Mouse (Mus musculus) urinary bladder, postnatal 0 days (tissue): ENCODE measurements around the gene Olfr190. TPM values are rescaled to one million over a fixed set of nuclear protein-coding genes. Genes with fewer than 3 reads are reported as not detected.

Experiments used
- polyA plus RNA-seq: library from polyadenylated mRNA; unstranded; fragments of >200 nt; fragmentation: Nextera tagmentation; extraction: Ambion mirVana; gene quantifications from 2 replicates; pipeline ENCODE4 v1.2.1, GENCODE M21; 2015

Gene Olfr190
- not detected in 2 replicates for polyA plus RNA-seq

GRCm38 (mm10) chr16:59077905-59078304 is at the start of gene Olfr190:
Gene Olfr190, minus strand, starts transcription at chr16:59078005.

GRCm38 (mm10) chr16:59120969-59121368 is 43.2 kb upstream of the Olfr190 start, which contains the start of gene Olfr194:
Gene Olfr194, minus strand, starts transcription at chr16:59121069.

GRCm38 (mm10) chr16:59111781-59112180 is 34.0 kb upstream of the Olfr190 start, which contains the start of gene Olfr193:
Gene Olfr193, minus strand, starts transcription at chr16:59111881.

GRCm38 (mm10) chr16:59089722-59090121 is 11.9 kb upstream of the Olfr190 start, which contains the start of gene Olfr191:
Gene Olfr191, minus strand, starts transcription at chr16:59089822.

GRCm38 (mm10) chr16:59039710-59040109 is 38.1 kb downstream of the Olfr190 start, which contains the start of gene Olfr187:
Gene Olfr187, minus strand, starts transcription at chr16:59039767.

GRCm38 (mm10) chr16:59030191-59030590 is 47.6 kb downstream of the Olfr190 start, which contains the start of gene Olfr186:
Gene Olfr186, minus strand, starts transcription at chr16:59030291.

Other genes starting within 250 kb of the Olfr190 start
- gene Olfr177, start 203.2 kb downstream of the Olfr190 start, polyA plus RNA-seq: not detected in 2 replicates
- not detected in 2 replicates for gene Olfr178, start 185.9 kb downstream of the Olfr190 start, polyA plus RNA-seq
- gene Olfr181, start 149.2 kb downstream of the Olfr190 start, polyA plus RNA-seq: not detected in 2 replicates
- gene Olfr180, start 148.6 kb downstream of the Olfr190 start, polyA plus RNA-seq: not detected in 2 replicates
- not detected in 2 replicates for gene Olfr183, start 82.6 kb downstream of the Olfr190 start, polyA plus RNA-seq
- gene Olfr186, start 47.7 kb downstream of the Olfr190 start, polyA plus RNA-seq: not detected in 2 replicates
- not detected in 2 replicates for gene Olfr187, start 38.2 kb downstream of the Olfr190 start, polyA plus RNA-seq
- not detected in 2 replicates for gene Olfr191, start 11.8 kb upstream of the Olfr190 start, polyA plus RNA-seq
- not detected in 2 replicates for gene Olfr193, start 33.9 kb upstream of the Olfr190 start, polyA plus RNA-seq
- gene Olfr194, start 43.1 kb upstream of the Olfr190 start, polyA plus RNA-seq: not detected in 2 replicates
- gene Olfr195, start 69.0 kb upstream of the Olfr190 start, polyA plus RNA-seq: not detected in 2 replicates
- not detected in 2 replicates for gene Olfr196, start 92.4 kb upstream of the Olfr190 start, polyA plus RNA-seq
- not detected in 2 replicates for gene Olfr198, start 125.5 kb upstream of the Olfr190 start, polyA plus RNA-seq
- not detected in 2 replicates for gene Olfr199, start 141.8 kb upstream of the Olfr190 start, polyA plus RNA-seq
- gene Olfr201, start 194.6 kb upstream of the Olfr190 start, polyA plus RNA-seq: not detected in 2 replicates
- not detected in 2 replicates for gene Olfr202, start 208.8 kb upstream of the Olfr190 start, polyA plus RNA-seq
- not detected in 2 replicates for gene Olfr203, start 220.9 kb upstream of the Olfr190 start, polyA plus RNA-seq
- gene Olfr204, start 240.2 kb upstream of the Olfr190 start, polyA plus RNA-seq: not detected in 2 replicates